Mouse (Mus musculus): ENCODE measurements at regions not wholly inside any gene's neighbourhood (a gene's known extent, or its start where the extent isn't known, plus 50 kb on each side); places are given as distances from the start of the nearest gene placed in this dataset.

DNA sequence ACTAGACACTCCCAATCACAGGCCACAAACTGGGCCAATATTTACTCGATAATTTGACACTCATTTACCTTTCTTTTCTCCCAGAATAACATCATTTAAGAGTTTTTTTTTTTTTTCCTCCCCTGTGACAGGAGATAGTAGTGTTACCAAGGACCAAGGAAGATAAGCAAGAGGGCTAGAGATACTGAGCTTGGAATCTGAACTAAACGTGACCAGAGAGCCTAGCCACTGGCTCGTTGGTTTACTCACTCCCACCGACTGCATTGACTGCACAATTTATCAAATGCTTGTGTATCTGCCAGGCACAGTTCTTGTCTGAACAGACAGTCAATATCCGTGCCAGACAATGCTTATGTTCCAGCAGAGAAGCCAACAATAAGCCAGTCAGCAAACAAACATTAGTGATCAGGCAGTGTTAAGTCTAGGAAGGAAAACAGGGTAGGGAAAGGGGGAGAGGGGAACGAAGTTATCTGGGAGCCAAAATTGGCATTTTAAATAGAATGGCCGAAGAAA is 213.3 kb downstream of the Sox4 start:
- Histone ChIP-seq H3K27me3 (replicated peaks; ENCODE audit: control insufficient read depth, insufficient read depth, low read length) (no peaks in the 10 kb centered on the region), H3K36me3 (ENCODE audit: control insufficient read depth, insufficient read depth, low read length) (no peaks in the 10 kb centered on the region), H3K4me2 (ENCODE audit: low read depth, low read length) (no peak overlapping the region), H3K27ac (replicated peaks; ENCODE audit: low read depth, low read length) (no peak overlapping the region), H3K4me3 (ENCODE audit: low read depth, low read length) (no peak overlapping the region), H3K4me1 (ENCODE audit: control insufficient read depth, insufficient read depth, low read length) (peaks cover 15% of the 10 kb centered on the region; the same call in 1 of the 2 replicates), H3K9me3 (ENCODE audit: control insufficient read depth, low read length) (no peaks in the 10 kb centered on the region), H3K9ac (ENCODE audit: low read depth, low read length) (no peak overlapping the region)
- DNase-seq (ENCODE audit: low spot score) (no peak), ATAC-seq (ENCODE audit: low read depth) (no peak)
- whole genome bisulfite sequencing = 64% methylated on average over 7 of the region's 7 CpGs

DNA sequence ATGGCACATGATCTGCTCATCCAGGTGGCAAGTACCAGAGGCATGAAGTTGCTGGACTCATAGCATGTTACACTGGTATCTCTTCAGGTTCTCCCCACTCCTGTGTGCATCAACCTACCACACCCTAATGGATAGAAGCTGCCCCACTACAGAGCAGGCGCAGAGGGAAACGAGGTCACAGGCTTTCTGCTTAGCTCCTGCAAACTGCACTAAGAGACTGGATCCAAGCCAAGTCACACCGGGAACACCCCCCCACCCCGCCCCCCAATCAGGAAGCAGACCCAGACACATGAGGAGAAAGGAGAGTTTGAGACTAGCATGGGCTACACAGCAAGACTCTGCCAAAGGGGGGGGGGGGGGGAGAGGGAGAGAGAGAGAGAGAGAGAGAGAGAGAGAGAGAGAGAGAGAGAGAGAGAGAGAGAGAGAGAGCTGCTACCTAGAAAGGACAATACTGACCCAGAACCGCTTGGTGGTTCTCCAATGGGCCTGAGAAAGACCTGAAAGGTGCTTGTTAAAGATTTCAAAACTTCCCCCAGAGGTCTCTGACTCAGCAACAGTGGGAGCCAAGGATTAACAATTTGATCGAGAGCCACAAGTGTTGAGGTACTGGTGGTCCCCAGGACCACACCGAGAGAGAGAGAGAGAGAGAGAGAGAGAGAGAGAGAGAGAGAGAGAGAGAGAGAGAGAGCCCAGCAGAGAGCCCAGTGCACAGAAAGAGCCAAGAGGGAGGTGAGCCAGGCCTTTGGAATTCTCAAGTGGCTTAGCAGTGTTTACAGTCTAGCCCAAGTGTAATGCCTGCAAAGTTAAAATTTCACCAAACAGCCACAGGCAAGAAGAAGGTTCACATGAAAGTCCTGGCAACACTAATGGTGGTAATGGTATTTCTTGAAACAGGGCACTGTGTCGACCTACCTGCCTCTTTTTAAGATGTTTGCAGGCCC is 215.1 kb downstream of the Sox4 start:
- no peak overlapping the region for H3K4me3 ChIP-seq (ENCODE audit: low read depth, low read length)
- WGBS = 42% methylated on average over 8 of the region's 8 CpGs
- H3K27ac ChIP-seq (replicated peaks; ENCODE audit: low read depth, low read length) = peak overlapping the region; percentile 52; the same call in 1 of the 2 replicates
- H3K4me1 ChIP-seq (ENCODE audit: control insufficient read depth, insufficient read depth, low read length) = peaks cover 15% of the 10 kb centered on the region; the same call in 1 of the 2 replicates
- no peaks in the 10 kb centered on the region for H3K27me3 ChIP-seq (replicated peaks; ENCODE audit: control insufficient read depth, insufficient read depth, low read length)
- peak; percentile 54 for DNase-seq (ENCODE audit: low spot score)
- H3K9me3 ChIP-seq (ENCODE audit: control insufficient read depth, low read length) = no peaks in the 10 kb centered on the region
- no peaks in the 10 kb centered on the region for H3K36me3 ChIP-seq (ENCODE audit: control insufficient read depth, insufficient read depth, low read length)
- no peak overlapping the region for H3K4me2 ChIP-seq (ENCODE audit: low read depth, low read length)
- H3K9ac ChIP-seq (ENCODE audit: low read depth, low read length) = no peak overlapping the region; the same call in 1 of the 2 replicates
- ATAC-seq (ENCODE audit: low read depth) = peak; percentile 51

DNA sequence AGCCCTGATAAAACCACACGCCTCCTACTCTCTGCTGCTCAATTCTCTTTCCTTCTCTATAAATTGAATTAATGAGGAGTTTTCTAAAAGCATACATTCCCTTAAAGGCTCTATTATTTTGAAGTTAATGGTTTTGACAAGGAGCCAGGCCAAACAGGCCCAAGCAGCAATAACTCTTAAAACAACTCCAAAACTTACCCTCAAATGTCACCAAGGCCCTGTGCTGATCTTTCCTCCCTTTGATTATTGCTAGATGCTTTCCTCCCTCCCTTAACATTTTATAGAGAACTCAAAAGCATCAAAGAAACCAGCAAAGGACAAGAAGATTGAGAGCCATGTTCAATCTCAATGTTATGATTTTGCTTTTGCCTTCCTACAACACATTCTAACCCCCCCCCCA is 221.0 kb downstream of the Sox4 start:
- Histone ChIP-seq H3K9me3 (ENCODE audit: control insufficient read depth, low read length) (no peaks in the 10 kb centered on the region), H3K4me2 (ENCODE audit: low read depth, low read length) (no peak overlapping the region), H3K9ac (ENCODE audit: low read depth, low read length) (no peak overlapping the region), H3K27ac (replicated peaks; ENCODE audit: low read depth, low read length) (no peak overlapping the region), H3K4me3 (ENCODE audit: low read depth, low read length) (no peak overlapping the region), H3K27me3 (replicated peaks; ENCODE audit: control insufficient read depth, insufficient read depth, low read length) (no peaks in the 10 kb centered on the region), H3K4me1 (ENCODE audit: control insufficient read depth, insufficient read depth, low read length) (peaks cover 6% of the 10 kb centered on the region), H3K36me3 (ENCODE audit: control insufficient read depth, insufficient read depth, low read length) (no peaks in the 10 kb centered on the region)
- 52% methylated on average over 1 of the region's 1 CpGs for WGBS
- DNase-seq (ENCODE audit: low spot score) (no peak), ATAC-seq (ENCODE audit: low read depth) (no peak)

DNA sequence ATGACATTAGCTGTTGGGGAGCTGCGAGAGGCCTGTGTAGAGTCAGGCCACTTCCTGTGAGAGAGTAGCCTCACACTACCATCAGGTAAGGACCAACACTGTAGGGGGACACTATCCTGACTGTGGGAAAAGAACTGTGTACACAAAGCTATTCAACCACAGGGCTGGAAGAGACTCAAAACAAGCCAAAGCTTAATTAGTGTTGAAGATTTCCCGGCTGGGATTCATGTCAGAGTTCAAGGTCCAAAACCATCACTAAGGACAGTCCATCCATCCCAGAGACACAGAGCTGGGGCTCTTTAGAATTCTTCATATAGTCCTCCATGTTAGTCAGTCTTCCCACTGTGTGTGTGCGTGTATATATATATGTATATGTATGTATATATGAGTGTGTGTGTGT is 221.5 kb downstream of the Sox4 start:
- H3K27ac ChIP-seq (replicated peaks; ENCODE audit: low read depth, low read length) = no peak overlapping the region
- 68% methylated on average over 3 of the region's 3 CpGs for WGBS
- H3K4me3 ChIP-seq (ENCODE audit: low read depth, low read length) = no peak overlapping the region
- ATAC-seq (ENCODE audit: low read depth) (no peak), DNase-seq (ENCODE audit: low spot score) (no peak)
- H3K4me1 ChIP-seq (ENCODE audit: control insufficient read depth, insufficient read depth, low read length) = peaks cover 3% of the 10 kb centered on the region
- no peak overlapping the region for H3K9ac ChIP-seq (ENCODE audit: low read depth, low read length)
- no peak overlapping the region for H3K4me2 ChIP-seq (ENCODE audit: low read depth, low read length)
- no peaks in the 10 kb centered on the region for H3K9me3 ChIP-seq (ENCODE audit: control insufficient read depth, low read length)
- H3K27me3 ChIP-seq (replicated peaks; ENCODE audit: control insufficient read depth, insufficient read depth, low read length) = no peaks in the 10 kb centered on the region
- no peaks in the 10 kb centered on the region for H3K36me3 ChIP-seq (ENCODE audit: control insufficient read depth, insufficient read depth, low read length)

DNA sequence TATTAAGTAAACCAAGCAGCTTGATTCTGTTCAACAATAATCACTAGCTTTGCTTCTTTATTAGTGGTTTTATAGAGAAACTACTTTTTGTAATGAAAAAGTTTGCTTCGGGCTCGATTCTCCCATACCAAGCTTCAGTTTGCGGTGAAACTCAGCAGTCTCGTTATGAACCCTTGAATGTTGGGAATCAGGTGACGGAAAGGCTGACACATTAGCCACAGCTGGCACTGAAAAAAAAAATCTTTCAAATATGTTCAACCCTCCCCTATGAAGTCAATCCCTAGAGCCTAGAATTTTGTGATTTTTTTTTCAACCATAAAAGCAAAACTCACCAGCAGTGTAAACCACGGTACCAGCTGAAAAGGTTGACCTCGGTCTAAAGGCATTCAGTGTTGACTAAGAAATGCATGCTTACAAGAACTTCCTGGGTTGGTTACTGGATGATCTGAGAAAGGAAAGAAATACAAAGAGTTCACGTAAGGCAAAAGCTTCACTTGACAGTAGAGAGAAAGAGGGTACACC is 223.4 kb downstream of the Sox4 start:
- H3K4me3 ChIP-seq (ENCODE audit: low read depth, low read length) = no peak overlapping the region
- DNase-seq (ENCODE audit: low spot score) = peak; percentile 58
- WGBS = 61% methylated on average over 8 of the region's 8 CpGs

DNA sequence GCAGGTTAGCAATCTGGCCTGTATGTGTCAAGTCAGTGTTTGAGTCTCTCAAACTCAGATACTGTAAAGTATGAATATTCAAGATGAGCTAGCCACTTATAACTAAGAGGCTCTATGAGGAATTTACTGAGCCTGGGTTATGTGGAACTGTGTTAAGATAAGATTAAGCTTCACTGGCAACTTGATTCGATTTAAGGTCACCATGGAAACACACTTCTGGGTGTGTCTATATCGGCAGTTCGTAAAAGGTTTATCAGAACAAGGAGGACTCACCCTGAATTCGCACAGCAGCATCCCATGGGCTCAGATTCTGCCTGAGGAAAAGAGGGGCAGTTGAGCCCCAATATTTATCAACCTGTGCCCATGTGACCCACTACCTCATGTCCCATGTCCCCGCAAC is 224.7 kb downstream of the Sox4 start:
- no peak for DNase-seq (ENCODE audit: low spot score)
- Histone ChIP-seq H3K9ac (ENCODE audit: low read depth, low read length) (no peak overlapping the region), H3K27me3 (replicated peaks; ENCODE audit: control insufficient read depth, insufficient read depth, low read length) (no peaks in the 10 kb centered on the region), H3K4me2 (ENCODE audit: low read depth, low read length) (no peak overlapping the region), H3K9me3 (ENCODE audit: control insufficient read depth, low read length) (no peaks in the 10 kb centered on the region), H3K27ac (replicated peaks; ENCODE audit: low read depth, low read length) (no peak overlapping the region), H3K4me1 (ENCODE audit: control insufficient read depth, insufficient read depth, low read length) (peaks cover 3% of the 10 kb centered on the region; the same call in 1 of the 2 replicates), H3K4me3 (ENCODE audit: low read depth, low read length) (no peak overlapping the region), H3K36me3 (ENCODE audit: control insufficient read depth, insufficient read depth, low read length) (no peaks in the 10 kb centered on the region)
- no peak for ATAC-seq (ENCODE audit: low read depth)
- WGBS = 84% methylated on average over 5 of the region's 5 CpGs

More for the DNA sequence above, 223.4 kb downstream of the Sox4 start:
- no peaks in the 10 kb centered on the region for H3K27me3 ChIP-seq (replicated peaks; ENCODE audit: control insufficient read depth, insufficient read depth, low read length)
- H3K27ac ChIP-seq (replicated peaks; ENCODE audit: low read depth, low read length) = no peak overlapping the region
- no peaks in the 10 kb centered on the region for H3K36me3 ChIP-seq (ENCODE audit: control insufficient read depth, insufficient read depth, low read length)
- H3K4me2 ChIP-seq (ENCODE audit: low read depth, low read length) = no peak overlapping the region
- ATAC-seq (ENCODE audit: low read depth) = no peak
- no peak overlapping the region for H3K9ac ChIP-seq (ENCODE audit: low read depth, low read length)
- H3K9me3 ChIP-seq (ENCODE audit: control insufficient read depth, low read length) = no peaks in the 10 kb centered on the region
- H3K4me1 ChIP-seq (ENCODE audit: control insufficient read depth, insufficient read depth, low read length) = peaks cover 3% of the 10 kb centered on the region

DNA sequence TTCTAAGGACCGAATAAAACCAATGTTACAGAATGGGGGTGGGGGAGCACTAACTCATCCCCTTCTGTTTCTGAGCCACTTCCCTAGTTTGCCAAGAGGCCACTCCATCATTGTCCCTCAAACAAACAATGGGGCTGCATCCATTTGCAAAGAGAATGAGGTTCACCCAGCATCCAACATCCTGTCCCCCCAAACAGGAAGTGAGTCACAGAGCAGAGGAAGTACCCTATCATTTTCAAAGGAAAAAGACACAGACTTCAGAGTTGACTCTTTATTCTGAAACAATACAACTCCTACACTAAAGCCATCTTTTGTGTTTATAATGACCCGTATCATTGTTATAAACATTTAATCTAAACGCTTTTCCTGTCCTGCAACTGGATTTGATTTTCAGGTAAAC is 229.2 kb downstream of the Sox4 start:
- no peak overlapping the region for H3K9ac ChIP-seq (ENCODE audit: low read depth, low read length)
- no peak overlapping the region for H3K27ac ChIP-seq (replicated peaks; ENCODE audit: low read depth, low read length)
- no peaks in the 10 kb centered on the region for H3K27me3 ChIP-seq (replicated peaks; ENCODE audit: control insufficient read depth, insufficient read depth, low read length)
- no peaks in the 10 kb centered on the region for H3K9me3 ChIP-seq (ENCODE audit: control insufficient read depth, low read length)
- DNase-seq (ENCODE audit: low spot score) (no peak), ATAC-seq (ENCODE audit: low read depth) (no peak)
- H3K4me1 ChIP-seq (ENCODE audit: control insufficient read depth, insufficient read depth, low read length) = peaks cover 18% of the 10 kb centered on the region
- H3K4me2 ChIP-seq (ENCODE audit: low read depth, low read length) = no peak overlapping the region
- WGBS = 80% methylated on average over 3 of the region's 3 CpGs
- H3K4me3 ChIP-seq (ENCODE audit: low read depth, low read length) = no peak overlapping the region
- no peaks in the 10 kb centered on the region for H3K36me3 ChIP-seq (ENCODE audit: control insufficient read depth, insufficient read depth, low read length)

DNA sequence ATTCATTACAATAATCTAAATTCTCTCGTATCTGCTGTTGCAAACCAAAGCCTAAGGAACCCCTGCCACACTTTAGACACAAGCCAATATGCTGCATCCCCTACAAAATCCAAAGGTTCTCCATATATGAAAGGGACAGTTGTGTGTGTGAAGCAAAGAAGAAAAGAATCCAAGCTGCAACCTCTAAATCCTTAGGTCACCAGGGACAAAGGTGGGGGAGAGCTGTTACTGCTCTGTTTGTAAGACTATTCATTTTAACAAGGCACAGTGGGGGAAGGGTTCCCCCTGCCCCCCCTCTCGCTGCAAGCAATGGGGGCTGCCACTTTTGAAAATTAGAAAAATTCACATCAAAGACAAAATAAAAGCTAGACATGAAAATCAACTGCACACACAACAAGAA is 231.4 kb downstream of the Sox4 start:
- Histone ChIP-seq H3K4me2 (ENCODE audit: low read depth, low read length) (no peak overlapping the region), H3K36me3 (ENCODE audit: control insufficient read depth, insufficient read depth, low read length) (0 out of 2 replicates have a peak, but pooled peaks cover 2% of the 10 kb centered on the region), H3K27ac (replicated peaks; ENCODE audit: low read depth, low read length) (no peak overlapping the region), H3K4me3 (ENCODE audit: low read depth, low read length) (no peak overlapping the region), H3K4me1 (ENCODE audit: control insufficient read depth, insufficient read depth, low read length) (peaks cover 33% of the 10 kb centered on the region), H3K9me3 (ENCODE audit: control insufficient read depth, low read length) (no peaks in the 10 kb centered on the region), H3K27me3 (replicated peaks; ENCODE audit: control insufficient read depth, insufficient read depth, low read length) (no peaks in the 10 kb centered on the region), H3K9ac (ENCODE audit: low read depth, low read length) (no peak overlapping the region)
- ATAC-seq (ENCODE audit: low read depth) (no peak), DNase-seq (ENCODE audit: low spot score) (no peak)
- WGBS = 70% methylated on average over 2 of the region's 2 CpGs

All from embryonic facial prominence, embryonic 14.5 days (tissue).